Mouse (Mus musculus) limb, embryonic 10.5 days (tissue): ENCODE measurements at regions not wholly inside any gene's neighbourhood (a gene's known extent, or its start where the extent isn't known, plus 50 kb on each side); places are given as distances from the start of the nearest gene placed in this dataset.

ENCODE experiments used
- DNase-seq: peaks from one replicate; pipeline ENCODE4 v3.0.0-alpha.2; 2017; ENCODE audit warnings: low spot score
- H3K27ac ChIP-seq: fragments of 300-500 bp; sonication (generic); 2 replicates; pipeline ENCODE4 v1.5.1; 2016; ENCODE audit warnings: mild to moderate bottlenecking
- H3K27me3 ChIP-seq: fragments of 300-500 bp; sonication (generic); 2 replicates; pipeline ENCODE4 v1.6.1; 2016; ENCODE audit warnings: low read depth, mild to moderate bottlenecking; ENCODE audit not compliant: poor library complexity, severe bottlenecking
- H3K36me3 ChIP-seq: fragments of 300-500 bp; sonication (generic); 2 replicates; pipeline ENCODE4 v1.6.1; 2016; ENCODE audit warnings: mild to moderate bottlenecking, moderate library complexity
- H3K4me1 ChIP-seq: fragments of 300-500 bp; sonication (generic); 2 replicates; pipeline ENCODE4 v1.6.1; 2016
- H3K4me3 ChIP-seq: fragments of 300-500 bp; sonication (generic); 2 replicates; pipeline ENCODE4 v1.5.1; 2016; ENCODE audit warnings: mild to moderate bottlenecking, moderate library complexity
- H3K9me3 ChIP-seq: fragments of 300-500 bp; sonication (generic); replicated peaks from 2 replicates; pipeline ENCODE4 v1.6.1; 2016; ENCODE audit warnings: mild to moderate bottlenecking
- WGBS: fragments of 180-500 bp; shearing (Covaris S2); methylation state at CpG from one replicate; pipeline ENCODE4 v1.1.7; 2016; 5-methylcytosine and 5-hydroxymethylcytosine counted together

- DNase-seq: no peak
- Histone ChIP-seq H3K9me3 (no peaks in the 10 kb centered on the region), H3K36me3 (no peaks in the 10 kb centered on the region), H3K4me1 (peaks cover 28% of the 10 kb centered on the region), H3K27me3 (0 out of 2 replicates have a peak, but pooled peaks cover 8% of the 10 kb centered on the region), H3K4me3 (no peak overlapping the region), H3K27ac (peak overlapping the region; percentile 74; the same call in 1 of the 2 replicates)
- 62% methylated on average over 10 of the region's 10 CpGs for WGBS
Measured at GRCm38 (mm10) chr13:55899501-55900189, 63.7 kb upstream of the Pitx1 start.

- 40% methylated on average over 8 of the region's 8 CpGs for WGBS
- peak overlapping the region; percentile 74 for H3K27ac ChIP-seq
- H3K4me1 ChIP-seq: peaks cover 28% of the 10 kb centered on the region
- no peaks in the 10 kb centered on the region for H3K9me3 ChIP-seq
- H3K27me3 ChIP-seq: 0 out of 2 replicates have a peak, but pooled peaks cover 8% of the 10 kb centered on the region
- DNase-seq: no peak
- no peaks in the 10 kb centered on the region for H3K36me3 ChIP-seq
- no peak overlapping the region for H3K4me3 ChIP-seq
Measured at GRCm38 (mm10) chr13:55898999-55899398, 63.0 kb upstream of the Pitx1 start.

GRCm38 (mm10) chr13:55898257-55898950 lies 62.4 kb upstream of the Pitx1 start:
- Histone ChIP-seq H3K27ac (peak overlapping the region; percentile 74), H3K36me3 (no peaks in the 10 kb centered on the region), H3K4me1 (peaks cover 28% of the 10 kb centered on the region), H3K9me3 (no peaks in the 10 kb centered on the region), H3K27me3 (0 out of 2 replicates have a peak, but pooled peaks cover 8% of the 10 kb centered on the region), H3K4me3 (0 out of 2 replicates have a peak overlapping the region, but pooled peaks have one; percentile 13)
- 77% methylated on average over 17 of the region's 17 CpGs for WGBS
- no peak for DNase-seq

- Histone ChIP-seq H3K4me3 (no peak overlapping the region), H3K27ac (no peak overlapping the region), H3K27me3 (0 out of 2 replicates have a peak, but pooled peaks cover 8% of the 10 kb centered on the region), H3K9me3 (no peaks in the 10 kb centered on the region), H3K36me3 (no peaks in the 10 kb centered on the region), H3K4me1 (peaks cover 27% of the 10 kb centered on the region)
- DNase-seq: no peak
- 94% methylated on average over 5 of the region's 5 CpGs for WGBS
Measured at GRCm38 (mm10) chr13:55895505-55895904, 59.5 kb upstream of the Pitx1 start.

GRCm38 (mm10) chr13:55893154-55894018 lies 57.4 kb upstream of the Pitx1 start:
- WGBS: 76% methylated on average over 25 of the region's 25 CpGs
- no peak overlapping the region for H3K4me3 ChIP-seq
- H3K9me3 ChIP-seq: no peaks in the 10 kb centered on the region
- no peak overlapping the region for H3K27ac ChIP-seq
- no peak for DNase-seq
- peaks cover 9% of the 10 kb centered on the region for H3K4me1 ChIP-seq
- H3K27me3 ChIP-seq: 0 out of 2 replicates have a peak, but pooled peaks cover 1% of the 10 kb centered on the region
- H3K36me3 ChIP-seq: no peaks in the 10 kb centered on the region

- H3K9me3 ChIP-seq: no peaks in the 10 kb centered on the region
- H3K27ac ChIP-seq: no peak overlapping the region
- H3K27me3 ChIP-seq: no peaks in the 10 kb centered on the region
- H3K36me3 ChIP-seq: no peaks in the 10 kb centered on the region
- no peak for DNase-seq
- no peak overlapping the region for H3K4me3 ChIP-seq
- WGBS: 94% methylated on average over 3 of the region's 3 CpGs
- no peaks in the 10 kb centered on the region for H3K4me1 ChIP-seq
Measured at GRCm38 (mm10) chr13:55892250-55892649, 56.3 kb upstream of the Pitx1 start.

- Histone ChIP-seq H3K36me3 (no peaks in the 10 kb centered on the region), H3K4me1 (peaks cover 3% of the 10 kb centered on the region), H3K4me3 (no peak overlapping the region), H3K27me3 (no peaks in the 10 kb centered on the region), H3K27ac (no peak overlapping the region), H3K9me3 (no peaks in the 10 kb centered on the region)
- no peak for DNase-seq
- 93% methylated on average over 13 of the region's 13 CpGs for WGBS
Measured at GRCm38 (mm10) chr13:55887099-55887736, 51.2 kb upstream of the Pitx1 start.
